Mouse (Mus musculus) kidney, adult 2 months (tissue): ENCODE results near the gene Ptprk. TPM values are rescaled to one million over a fixed set of nuclear protein-coding genes. Genes with fewer than 3 reads are reported as not detected.
A peak's percentile ranks its signal among the peaks of the same experiment; 100 is the strongest.

Experiments used
- DNase-seq: peaks from one replicate; pipeline ENCODE4 v3.0.0; 2021
- H3K27ac ChIP-seq: fragments of 200-500 bp; 2 replicates; pipeline ENCODE4 v1.5.1; 2012; ENCODE audit warnings: low read depth, low read length, control low read depth, inconsistent platforms; ENCODE audit not compliant: insufficient read depth
- H3K27me3 ChIP-seq: fragments of 200-500 bp; replicated peaks from 2 replicates; pipeline ENCODE4 v1.6.1; 2012; ENCODE audit warnings: mild to moderate bottlenecking, moderate library complexity, low read length, inconsistent platforms; ENCODE audit not compliant: control insufficient read depth, insufficient read depth
- H3K36me3 ChIP-seq: fragments of 200-500 bp; 2 replicates; pipeline ENCODE4 v1.6.1; 2012; ENCODE audit warnings: mild to moderate bottlenecking, moderate library complexity, low read length, inconsistent platforms; ENCODE audit not compliant: control insufficient read depth, insufficient read depth
- H3K4me1 ChIP-seq: fragments of 200-500 bp; 2 replicates; pipeline ENCODE4 v1.6.1; 2011; ENCODE audit warnings: low read length; ENCODE audit not compliant: control insufficient read depth, insufficient read depth
- H3K4me3 ChIP-seq: fragments of 200-500 bp; 2 replicates; pipeline ENCODE4 v1.5.1; 2011; ENCODE audit warnings: mild to moderate bottlenecking, low read depth, low read length, control low read depth; ENCODE audit not compliant: insufficient read depth
- CTCF ChIP-seq: fragments of 200-500 bp; conservative IDR thresholded peaks from 2 replicates; pipeline ENCODE4 v1.5.1; 2011; ENCODE audit warnings: low read depth, mild to moderate bottlenecking, control low read depth, low read length, moderate library complexity, mixed read lengths; ENCODE audit not compliant: insufficient read depth, insufficient read length
- POLR2A ChIP-seq: fragments of 200-500 bp; IDR thresholded peaks from one replicate; pipeline ENCODE4 v1.6.1; 2011; ENCODE audit warnings: low read depth, low read length, control low read depth
- WGBS: fragments of 180-500 bp; shearing (Covaris S2); methylation state at CpG from one replicate; pipeline ENCODE4 v1.1.7; 2018; 5-methylcytosine and 5-hydroxymethylcytosine counted together
- polyA plus RNA-seq: library from polyadenylated mRNA; depleted of rRNA; stranded (reverse); fragments of >200 nt; gene quantifications from 2 replicates; pipeline ENCODE4 v1.2.3, GENCODE M21; 2012

The Ptprk gene
- polyA plus RNA-seq, 1 experiment: 50.2 TPM

DNA sequence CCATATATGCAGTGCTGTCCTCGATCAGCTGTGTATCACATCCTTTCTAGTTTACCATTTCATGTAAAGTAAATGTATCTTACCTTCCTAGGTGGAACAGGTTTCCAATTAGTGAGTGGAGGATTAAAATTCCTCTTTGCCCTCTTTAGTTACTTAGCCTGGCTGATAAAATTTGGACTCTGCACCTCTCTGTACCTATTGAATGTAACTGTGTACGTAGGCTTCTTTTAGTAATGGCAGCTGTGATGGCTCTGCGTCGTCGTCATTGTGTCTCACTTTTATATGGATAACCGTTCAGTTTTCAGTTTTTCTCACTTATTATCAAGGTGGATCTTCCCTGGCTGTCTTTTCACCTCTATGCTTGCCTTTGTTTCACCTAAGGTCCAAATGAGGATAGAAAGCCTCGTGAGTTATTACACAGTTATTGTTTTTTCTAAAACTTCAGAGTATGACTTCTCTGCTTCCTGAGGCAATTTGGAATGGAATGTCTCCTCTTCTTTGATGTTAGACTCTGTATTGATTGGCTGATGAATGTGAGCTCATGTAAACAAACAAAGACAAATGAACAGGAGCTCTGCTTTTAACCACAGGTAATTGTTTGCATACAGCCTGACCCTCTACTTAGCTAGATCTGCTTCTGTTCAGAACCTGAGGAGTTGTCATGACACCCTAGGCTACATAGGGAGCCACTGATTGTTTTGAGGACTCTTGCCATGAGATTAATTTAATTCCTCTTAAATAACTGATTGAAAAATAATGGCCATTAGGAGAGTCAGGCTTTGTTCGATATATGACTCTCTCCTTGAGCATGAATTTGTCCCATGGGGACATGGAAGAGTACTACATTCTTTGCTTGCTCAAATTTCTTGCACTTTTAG, 197.3 kb downstream of the Ptprk start:
- no peak overlapping the region for H3K4me3 ChIP-seq
- H3K27me3 ChIP-seq: no peaks in the 10 kb centered on the region
- 85% methylated on average over 8 of the region's 8 CpGs for WGBS
- no peaks in the 10 kb centered on the region for H3K4me1 ChIP-seq
- no peaks in the 10 kb centered on the region for H3K36me3 ChIP-seq
- no peak for DNase-seq
- TF ChIP-seq CTCF (no peak), POLR2A (no peak)
- no peak overlapping the region for H3K27ac ChIP-seq

- DNase-seq: no peak
- WGBS: 88% methylated on average over 2 of the region's 2 CpGs
- no peak overlapping the region for H3K27ac ChIP-seq
- H3K4me1 ChIP-seq: no peaks in the 10 kb centered on the region
- TF ChIP-seq POLR2A: no peak
- no peak for TF ChIP-seq CTCF
- no peak overlapping the region for H3K4me3 ChIP-seq
- no peaks in the 10 kb centered on the region for H3K36me3 ChIP-seq
- no peaks in the 10 kb centered on the region for H3K27me3 ChIP-seq
Observed at GRCm38 (mm10) chr10:28278757-28279156, 204.1 kb downstream of the Ptprk start.

GRCm38 (mm10) chr10:28297531-28297930, 222.9 kb downstream of the Ptprk start:
- H3K27me3 ChIP-seq: no peaks in the 10 kb centered on the region
- H3K4me3 ChIP-seq: no peak overlapping the region
- DNase-seq: peak; percentile 48
- WGBS: 55% methylated on average over 1 of the region's 1 CpGs
- no peak for TF ChIP-seq CTCF
- TF ChIP-seq POLR2A: no peak
- no peak overlapping the region for H3K27ac ChIP-seq
- no peaks in the 10 kb centered on the region; the same call in 1 of the 2 replicates for H3K4me1 ChIP-seq
- H3K36me3 ChIP-seq: no peaks in the 10 kb centered on the region

GRCm38 (mm10) chr10:28299207-28299606, 224.6 kb downstream of the Ptprk start:
- DNase-seq: no peak
- Histone ChIP-seq H3K4me1 (no peaks in the 10 kb centered on the region; the same call in 1 of the 2 replicates), H3K36me3 (no peaks in the 10 kb centered on the region), H3K4me3 (no peak overlapping the region), H3K27me3 (no peaks in the 10 kb centered on the region), H3K27ac (no peak overlapping the region)
- TF ChIP-seq POLR2A: no peak
- no peak for TF ChIP-seq CTCF
- WGBS: 76% methylated on average over 4 of the region's 4 CpGs

GRCm38 (mm10) chr10:28303856-28304255, 229.2 kb downstream of the Ptprk start:
- Histone ChIP-seq H3K27me3 (no peaks in the 10 kb centered on the region), H3K27ac (no peak overlapping the region), H3K4me1 (no peaks in the 10 kb centered on the region), H3K4me3 (no peak overlapping the region), H3K36me3 (no peaks in the 10 kb centered on the region)
- no peak for DNase-seq
- TF ChIP-seq CTCF (no peak), POLR2A (no peak)

DNA sequence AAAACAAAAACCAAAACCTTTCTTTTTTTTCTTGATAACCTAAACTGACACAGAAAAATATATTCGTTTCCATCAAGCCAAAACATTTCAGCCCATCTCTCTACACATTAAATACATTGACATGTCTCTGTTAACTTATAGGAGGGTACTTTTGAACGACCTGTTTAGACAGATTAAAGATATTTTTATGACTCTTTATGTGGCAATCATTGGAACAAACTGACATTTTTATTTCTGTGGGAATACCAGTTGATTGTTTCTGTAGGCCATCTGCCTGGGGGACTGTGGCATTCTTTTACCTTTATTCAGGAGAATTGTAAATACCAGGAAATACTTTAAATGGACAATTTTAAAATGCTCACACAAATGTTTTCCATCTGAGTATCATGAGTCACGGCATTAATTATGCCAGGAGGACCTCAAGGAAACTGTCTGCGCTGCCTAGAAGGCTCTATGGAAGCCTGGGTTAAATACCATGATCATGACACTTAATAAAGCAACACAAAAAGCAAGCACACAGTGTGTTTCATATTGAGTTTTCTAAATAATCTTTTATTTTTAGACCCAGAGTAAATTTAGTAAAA, 229.8 kb downstream of the Ptprk start:
- Histone ChIP-seq H3K4me3 (no peak overlapping the region), H3K27ac (no peak overlapping the region), H3K4me1 (no peaks in the 10 kb centered on the region), H3K36me3 (no peaks in the 10 kb centered on the region), H3K27me3 (no peaks in the 10 kb centered on the region)
- TF ChIP-seq POLR2A (no peak), CTCF (no peak)
- 83% methylated on average over 4 of the region's 4 CpGs for WGBS
- DNase-seq: no peak

- Histone ChIP-seq H3K27ac (no peak overlapping the region), H3K27me3 (no peaks in the 10 kb centered on the region), H3K4me3 (no peak overlapping the region), H3K36me3 (no peaks in the 10 kb centered on the region), H3K4me1 (no peaks in the 10 kb centered on the region)
- DNase-seq: peak; percentile 10
- WGBS: 79% methylated on average over 6 of the region's 6 CpGs
- TF ChIP-seq CTCF (no peak), POLR2A (no peak)
Observed at GRCm38 (mm10) chr10:28306451-28307086, 231.9 kb downstream of the Ptprk start.
